Comparison of ENCODE assay signal across 17 mouse cellular contexts in genomic region chr2:114443801-114444200, GRCm38 (mm10).
DNase-seq lines count a peak whose midpoint lies in the region; ATAC-seq and TF ChIP-seq lines count a peak whose summit lies in the region.
"Had no signal": no experiment of that assay in that cellular context is flagged by ENCODE, and none has a peak within 500 bp of the region (broad histone marks: within the 10 kb centered on the region; RNA-seq: fewer than 3 reads in every experiment).

No protein-coding gene starts in this region.

- no peaks in the 10 kb centered on the region for H3K36me3 ChIP-seq in intestine, postnatal 0 days (ENCODE audit: control insufficient read depth, insufficient read depth)
- H3K36me3 ChIP-seq: embryonic facial prominence, embryonic 12.5 days; heart, embryonic 12.5 days; midbrain, embryonic 10.5 days had no signal

- no peaks in the 10 kb centered on the region for H3K9me3 ChIP-seq in intestine, postnatal 0 days (ENCODE audit: control insufficient read depth)
- H3K9me3 ChIP-seq: embryonic facial prominence, embryonic 12.5 days; heart, embryonic 12.5 days; midbrain, embryonic 10.5 days had no signal

- DNase-seq in embryo, embryonic 10.5 days (ENCODE audit: low spot score): peak; percentile 12
- DNase-seq in embryo, embryonic 9.5 days (ENCODE audit: extremely low spot score): no peak
- peak; percentile 75 for DNase-seq in 3T3-L1 (ENCODE audit: low read depth, low spot score)
- peak; percentile 70 for DNase-seq in adrenal gland, adult 2 months
- peak; percentile 2 for DNase-seq in fibroblast of lung, adult 2 months (ENCODE audit: low read depth)
- no peak for DNase-seq in layer of hippocampus, adult 9-11 months
- DNase-seq: cerebellum, postnatal 10 days; forebrain, postnatal 0 days; left cerebral cortex, postnatal 4 days; lung, embryonic 14.5 days; lung, postnatal 4 days; right cerebral cortex, postnatal 25 days had no signal

- H3K9ac ChIP-seq in intestine, postnatal 0 days (ENCODE audit: low read depth, low read length): no peak overlapping the region
- H3K9ac ChIP-seq: embryonic facial prominence, embryonic 12.5 days; forebrain, postnatal 0 days; heart, embryonic 12.5 days; lung, embryonic 14.5 days had no signal

- no peak for TF ChIP-seq CTCF in intestine, postnatal 0 days (IDR thresholded peaks at IDR 0.05; ENCODE audit: low read depth)

- no peak overlapping the region for H3K27ac ChIP-seq in intestine, postnatal 0 days (ENCODE audit: low read depth, low read length)
- H3K27ac ChIP-seq: embryonic facial prominence, embryonic 12.5 days; midbrain, embryonic 10.5 days had no signal

- H3K4me3 ChIP-seq in intestine, postnatal 0 days (ENCODE audit: low read depth, low read length): no peak overlapping the region
- H3K4me3 ChIP-seq: embryonic facial prominence, embryonic 12.5 days; heart, embryonic 12.5 days; midbrain, embryonic 10.5 days had no signal

- no peaks in the 10 kb centered on the region for H3K27me3 ChIP-seq in intestine, postnatal 0 days (replicated peaks; ENCODE audit: control insufficient read depth, insufficient read depth, low read length)
- H3K27me3 ChIP-seq: embryonic facial prominence, embryonic 12.5 days; heart, embryonic 12.5 days had no signal

- WGBS in intestine, postnatal 0 days: 68% methylated on average over 2 of the region's 2 CpGs

- H3K4me1 ChIP-seq in intestine, postnatal 0 days (replicated peaks; ENCODE audit: control insufficient read depth, insufficient read depth, low read length): no peaks in the 10 kb centered on the region
- H3K4me1 ChIP-seq: heart, embryonic 12.5 days had no signal

- H3K4me2 ChIP-seq in intestine, postnatal 0 days (replicated peaks; ENCODE audit: low read depth): no peak overlapping the region
- H3K4me2 ChIP-seq: embryonic facial prominence, embryonic 12.5 days; heart, embryonic 12.5 days; lung, embryonic 14.5 days had no signal

- ATAC-seq in intestine, postnatal 0 days: no peak
- ATAC-seq: forebrain, postnatal 0 days; hindbrain, embryonic 16.5 days had no signal

Comparison
In these comparisons a context has a peak if more than half of its experiments do, and no peak if none do; other contexts are left out.
1. DNase-seq: peak in embryo, embryonic 10.5 days (single experiment), 3T3-L1 (single experiment), adrenal gland, adult 2 months (single experiment) and fibroblast of lung, adult 2 months (single experiment); none in embryo, embryonic 9.5 days (single experiment) and layer of hippocampus, adult 9-11 months (single experiment).